Mouse (Mus musculus) liver, embryonic 16.5 days (tissue): ENCODE results near the gene Rnaset2b. TPM values are rescaled to one million over a fixed set of nuclear protein-coding genes. Genes with fewer than 3 reads are reported as not detected.
"Not testable (repeated sequence)": the region's sequence is repeated elsewhere in the genome, so short reads cannot be mapped to it uniquely, and the experiment has no call there.

Experiments
- ATAC-seq: fragments of 200-750 bp; cut with Nextera tagmentation; 2 replicates; pipeline ENCODE4 v1.8.0; 2017; ENCODE audit warnings: low read depth, mild to moderate bottlenecking, moderate number of reproducible peaks, moderate library complexity
- H3K27ac ChIP-seq: fragments of 300-500 bp; sonication (generic); 2 replicates; pipeline ENCODE4 v1.5.1; 2014; ENCODE audit warnings: mild to moderate bottlenecking, low read length
- H3K27me3 ChIP-seq: fragments of 300-500 bp; sonication (generic); 2 replicates; pipeline ENCODE4 v1.6.1; 2014; ENCODE audit warnings: low read depth, low read length, mixed read lengths; ENCODE audit not compliant: control insufficient read depth, insufficient read depth
- H3K36me3 ChIP-seq: fragments of 300-500 bp; sonication (generic); 2 replicates; pipeline ENCODE4 v1.6.1; 2014; ENCODE audit warnings: mild to moderate bottlenecking; ENCODE audit not compliant: control insufficient read depth, insufficient read depth
- H3K4me1 ChIP-seq: fragments of 300-500 bp; sonication (generic); 2 replicates; pipeline ENCODE4 v1.6.1; 2014; ENCODE audit warnings: low read depth, low read length, mixed read lengths; ENCODE audit not compliant: control insufficient read depth
- H3K4me2 ChIP-seq: fragments of 300-500 bp; sonication (generic); 2 replicates; pipeline ENCODE4 v1.6.1; 2014; ENCODE audit warnings: low read depth, low read length, mixed read lengths
- H3K4me3 ChIP-seq: fragments of 300-500 bp; sonication (generic); 2 replicates; pipeline ENCODE4 v1.5.1; 2014; ENCODE audit warnings: low read depth, mild to moderate bottlenecking, low read length
- H3K9ac ChIP-seq: fragments of 300-500 bp; sonication (generic); 2 replicates; pipeline ENCODE4 v1.6.1; 2014; ENCODE audit warnings: low read depth, low read length
- H3K9me3 ChIP-seq: fragments of 300-500 bp; sonication (generic); replicated peaks from 2 replicates; pipeline ENCODE4 v1.6.1; 2016; ENCODE audit warnings: low read length; ENCODE audit not compliant: control insufficient read depth
- WGBS: fragments of 180-500 bp; shearing (Covaris S2); extraction: QIAGEN DNeasy Blood & Tissue Kit; methylation state at CpG from one replicate; pipeline ENCODE4 v1.1.7; 2014; ENCODE audit not compliant: insufficient replicate concordance; 5-methylcytosine and 5-hydroxymethylcytosine counted together
- polyA plus RNA-seq: library from polyadenylated mRNA; unstranded; fragments of >200 nt; fragmentation: Nextera tagmentation; extraction: Ambion mirVana; gene quantifications from 2 replicates; pipeline ENCODE4 v1.2.1, GENCODE M21; 2015

The Rnaset2b gene
- 121 and 130 TPM in 2 replicates for polyA plus RNA-seq

GRCm38 (mm10) chr17:6970334-6970733 lies at the start of gene Rnaset2b:
Gene Rnaset2b (plus strand): TSS chr17:6970634.
- H3K9ac ChIP-seq, H3K36me3 ChIP-seq, H3K9me3 ChIP-seq, H3K27me3 ChIP-seq, H3K4me2 ChIP-seq, H3K27ac ChIP-seq, ATAC-seq, H3K4me1 ChIP-seq, H3K4me3 ChIP-seq: not testable (repeated sequence)
- WGBS = no CpG with 5 or more reads among the region's 8 CpGs

GRCm38 (mm10) chr17:6931625-6932024 lies 38.8 kb upstream of the Rnaset2b start:
- not testable (repeated sequence) for H3K36me3 ChIP-seq, H3K9ac ChIP-seq, H3K4me3 ChIP-seq, H3K27me3 ChIP-seq, H3K4me1 ChIP-seq, H3K4me2 ChIP-seq, ATAC-seq, H3K9me3 ChIP-seq, H3K27ac ChIP-seq
- 81% methylated on average over 7 of the region's 7 CpGs for WGBS

- not testable (repeated sequence) for ATAC-seq, H3K4me1 ChIP-seq, H3K36me3 ChIP-seq, H3K4me2 ChIP-seq, H3K27ac ChIP-seq, H3K9me3 ChIP-seq, H3K9ac ChIP-seq, H3K4me3 ChIP-seq, H3K27me3 ChIP-seq
- no CpG with 5 or more reads among the region's 4 CpGs for WGBS
Observed at GRCm38 (mm10) chr17:6942560-6942959, 27.9 kb upstream of the Rnaset2b start.

GRCm38 (mm10) chr17:6947637-6947983 lies 22.8 kb upstream of the Rnaset2b start:
- H3K4me1 ChIP-seq, H3K27ac ChIP-seq, H3K36me3 ChIP-seq, H3K27me3 ChIP-seq, H3K9ac ChIP-seq, ATAC-seq, H3K9me3 ChIP-seq: not testable (repeated sequence)
- peak overlapping the region; percentile 84 for H3K4me2 ChIP-seq
- no CpG with 5 or more reads among the region's 8 CpGs for WGBS
- H3K4me3 ChIP-seq = peak overlapping the region; percentile 69; the same call in 1 of the 2 replicates

- peak within 1 kb of the TSS; percentile 69 for H3K4me3 ChIP-seq
- H3K36me3 ChIP-seq, H3K27me3 ChIP-seq, H3K4me1 ChIP-seq, H3K9me3 ChIP-seq: not testable (repeated sequence)
- ATAC-seq = peak; percentile 92
- under 1% methylated on average over 66 of the region's 73 CpGs for WGBS
- peak within 1 kb of the TSS; percentile 81 for H3K27ac ChIP-seq
- H3K9ac ChIP-seq = peak within 1 kb of the TSS; percentile 62
- H3K4me2 ChIP-seq = peak within 1 kb of the TSS; percentile 84
Observed at GRCm38 (mm10) chr17:6947984-6948768, 22.3 kb upstream of the Rnaset2b start, which contains the start of gene Rsph3b. Gene Rsph3b (minus strand): TSS chr17:6948682.

GRCm38 (mm10) chr17:6948769-6949228 lies 21.6 kb upstream of the Rnaset2b start:
- H3K9me3 ChIP-seq, H3K4me1 ChIP-seq, H3K36me3 ChIP-seq, H3K27me3 ChIP-seq, H3K27ac ChIP-seq, ATAC-seq: not testable (repeated sequence)
- Histone ChIP-seq H3K4me2 (peak overlapping the region; percentile 84), H3K9ac (peak overlapping the region; percentile 62; the same call in 1 of the 2 replicates), H3K4me3 (peak overlapping the region; percentile 69)
- WGBS = 10% methylated on average over 9 of the region's 9 CpGs

- H3K4me2 ChIP-seq, H3K9me3 ChIP-seq, H3K36me3 ChIP-seq, H3K27me3 ChIP-seq, H3K4me3 ChIP-seq, H3K27ac ChIP-seq, ATAC-seq, H3K4me1 ChIP-seq, H3K9ac ChIP-seq: not testable (repeated sequence)
- 77% methylated on average over 5 of the region's 8 CpGs for WGBS
Observed at GRCm38 (mm10) chr17:6958881-6959280, 11.6 kb upstream of the Rnaset2b start.

- 57% methylated on average over 3 of the region's 6 CpGs for WGBS
- ATAC-seq, H3K27me3 ChIP-seq, H3K9me3 ChIP-seq, H3K27ac ChIP-seq, H3K4me1 ChIP-seq, H3K36me3 ChIP-seq, H3K9ac ChIP-seq: not testable (repeated sequence)
- H3K4me2 ChIP-seq = peak overlapping the region; percentile 53
- H3K4me3 ChIP-seq = peak overlapping the region; percentile 64
Observed at GRCm38 (mm10) chr17:6959543-6960259, 10.7 kb upstream of the Rnaset2b start.

- not testable (repeated sequence) for H3K27me3 ChIP-seq, H3K4me1 ChIP-seq, H3K9me3 ChIP-seq, ATAC-seq, H3K36me3 ChIP-seq, H3K27ac ChIP-seq
- under 1% methylated on average over 12 of the region's 12 CpGs for WGBS
- Histone ChIP-seq H3K4me2 (peak overlapping the region; percentile 53), H3K4me3 (peak overlapping the region; percentile 64), H3K9ac (peak overlapping the region; percentile 47; the same call in 1 of the 2 replicates)
Observed at GRCm38 (mm10) chr17:6960349-6960748, 10.1 kb upstream of the Rnaset2b start.
